Mouse (Mus musculus): ENCODE data around the gene Bank1.

Gene Bank1

GRCm38 (mm10) chr3:136007081-136007828 lies 318.6 kb downstream of the Bank1 start:
- no peak for DNase-seq (ENCODE audit: low spot score in 2 of 2)
